Mouse (Mus musculus) heart, postnatal 14 days (tissue): ENCODE data around the gene Dnajc8. TPM values are rescaled to one million over a fixed set of nuclear protein-coding genes. Genes with fewer than 3 reads are reported as not detected.
A peak's percentile ranks its signal among the peaks of the same experiment; 100 is the strongest.

Experiments
- DNase-seq, 2 experiments: peaks; one replicate each; pipeline ENCODE4 v3.0.0; 2021 to 2022
- intact Hi-C: fragments of 180-260 bp; cut with DNase I; formaldehyde crosslinking; loops from one replicate; pipeline ENCODE4 v1.15.1; 2025
- long read RNA-seq, 2 experiments: library from polyadenylated mRNA; stranded (forward); transcript quantifications; one replicate each; pipeline ENCODE4 v2.0.0; 2021
- total RNA-seq, 2 experiments: library from RNA; stranded (reverse); gene quantifications; 2 replicates each; pipeline ENCODE4 v1.2.3; 2021

Gene Dnajc8
- total RNA-seq: 10 to 100 TPM; 50.2 to 51.7 TPM
- long read RNA-seq, experiment 1, transcript Dnajc8-202 (9 exons, 1,401 nt): major isoform, 159 of 163 reads
- long read RNA-seq, experiment 1, partial matches to known transcripts: 1 of 163 reads
- long read RNA-seq, experiment 1, other reads (novel, unspliced or antisense): 3 of 163 reads
- long read RNA-seq, experiment 2, transcript Dnajc8-202 (9 exons, 1,401 nt): major isoform, 111 of 117 reads
- long read RNA-seq, experiment 2, partial matches to known transcripts: 0 of 117 reads
- long read RNA-seq, experiment 2, other reads (novel, unspliced or antisense): 4 of 117 reads

GRCm38 (mm10) chr4:132535406-132536121 is at the start of gene Dnajc8:
Dnajc8 (plus strand) TSS chr4:132535550.
- peak; percentile 95 to 97 for DNase-seq
- intact Hi-C loops: no loop called here

GRCm38 (mm10) chr4:132488521-132488920 is 46.8 kb upstream of the Dnajc8 start:
- intact Hi-C loops: no loop called here
- no peak for DNase-seq

DNA sequence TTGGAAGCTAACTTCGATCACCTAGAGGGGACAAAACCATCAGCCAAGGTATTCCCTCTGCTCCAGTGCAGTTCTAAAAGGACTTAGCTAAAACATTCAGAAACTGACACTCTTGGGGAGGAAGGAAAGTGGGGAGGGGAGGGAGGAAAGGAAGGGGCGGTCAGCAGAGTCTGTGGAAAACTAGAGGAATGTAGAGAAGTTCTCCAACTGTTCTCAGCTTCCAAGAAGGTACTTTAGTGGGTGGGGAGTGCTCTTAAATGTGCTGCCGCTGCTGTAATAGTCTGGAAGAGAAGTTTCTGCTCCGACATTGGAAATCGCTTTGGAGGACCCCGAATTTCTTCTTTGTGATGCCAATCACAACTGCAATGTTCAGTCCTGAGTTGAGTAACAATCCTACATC is 46.4 kb upstream of the Dnajc8 start:
- DNase-seq: no peak
- intact Hi-C loops: no loop called here

- intact Hi-C loops: no loop called here
- no peak for DNase-seq
These were observed 44.9 kb upstream of the Dnajc8 start for GRCm38 (mm10) chr4:132490273-132491010.

DNA sequence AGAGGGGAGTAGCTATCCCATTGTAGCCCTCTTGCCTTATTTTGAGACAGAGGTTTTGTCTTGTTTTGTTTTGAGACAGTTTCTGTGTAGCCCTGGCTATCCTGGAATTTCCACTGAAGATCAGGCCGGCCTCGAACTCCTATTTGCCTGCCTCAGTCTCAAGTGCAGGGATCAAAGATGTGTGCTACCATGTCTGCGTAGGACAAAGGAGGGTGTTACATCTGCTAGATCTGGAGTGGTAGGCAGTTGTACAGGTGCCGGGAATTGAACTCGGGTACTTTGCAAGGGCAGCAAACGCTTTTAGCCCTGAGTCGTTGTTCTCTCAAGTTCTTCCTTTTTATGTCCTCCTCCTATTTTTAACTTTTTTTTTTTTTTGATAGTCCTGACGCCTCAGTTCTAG is 44.3 kb upstream of the Dnajc8 start:
- intact Hi-C loops: no loop called here
- DNase-seq: no peak

DNA sequence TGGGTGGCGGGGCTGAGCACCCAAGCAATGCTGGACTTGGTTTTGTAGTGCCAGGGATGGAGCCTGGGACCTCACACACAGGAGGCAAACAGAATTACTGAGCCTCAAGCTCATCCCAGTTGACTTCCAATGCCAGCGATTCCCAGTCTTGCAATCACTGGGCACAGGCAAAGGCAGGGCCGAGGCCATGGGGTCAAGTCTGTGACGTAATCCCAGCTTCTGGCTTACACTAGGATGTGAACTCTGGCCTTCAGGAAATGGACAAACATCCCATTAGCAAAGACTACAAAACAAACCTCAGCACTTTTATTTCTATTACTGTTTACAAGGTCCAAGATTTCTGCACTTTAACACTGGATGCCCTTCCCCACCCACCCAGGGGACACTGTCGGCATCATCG is 43.6 kb upstream of the Dnajc8 start:
- intact Hi-C loops: no loop called here
- no peak for DNase-seq

DNA sequence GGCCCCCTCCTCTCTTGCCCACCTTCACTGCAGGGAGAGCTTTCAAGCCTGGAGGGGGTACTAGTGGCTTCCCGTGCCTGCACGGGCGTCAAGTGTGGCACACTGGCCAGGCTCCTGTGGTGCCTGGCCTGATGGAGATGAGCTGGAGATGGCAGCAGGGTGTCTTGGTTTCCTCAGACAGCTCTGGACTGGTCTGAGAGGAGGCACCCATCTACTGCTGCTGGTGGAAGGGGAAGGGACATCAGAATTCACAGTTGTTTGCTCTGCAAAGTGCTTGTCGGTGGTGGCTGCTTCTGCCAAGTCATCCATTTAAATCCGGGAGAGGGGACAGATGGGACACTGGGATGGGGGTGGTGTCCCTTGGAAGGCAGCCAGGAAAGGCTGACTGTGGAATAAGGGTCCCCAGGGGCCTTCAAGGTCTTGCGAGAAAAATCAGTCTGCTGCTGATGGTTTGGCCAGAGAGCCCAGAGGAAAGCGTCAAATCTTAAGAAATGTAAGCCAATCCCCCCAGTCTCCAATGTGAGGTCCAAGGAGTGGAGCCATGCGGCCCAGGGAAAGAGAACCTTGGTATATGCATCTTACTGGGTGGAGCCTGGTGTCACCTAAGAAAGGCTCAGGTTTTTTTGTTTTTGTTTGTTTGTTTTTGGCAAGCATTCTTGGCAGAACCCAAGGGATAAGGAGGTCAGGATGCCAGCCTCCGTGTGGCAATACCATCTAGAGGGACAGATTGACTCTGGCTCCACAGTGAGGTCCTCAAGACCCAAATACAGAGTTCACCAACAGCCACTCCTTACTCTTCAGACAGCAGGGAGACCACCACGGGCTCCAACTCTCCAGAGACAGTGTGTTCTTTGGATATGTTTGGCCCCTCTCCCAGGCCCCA is 42.9 kb upstream of the Dnajc8 start:
- intact Hi-C loops: no loop called here
- peak; percentile 44 to 64 for DNase-seq

GRCm38 (mm10) chr4:132494271-132494918 is 41.0 kb upstream of the Dnajc8 start:
- intact Hi-C loops: no loop called here
- no peak for DNase-seq

- intact Hi-C loops: no loop called here
- DNase-seq: no peak
These were observed 33.7 kb upstream of the Dnajc8 start for GRCm38 (mm10) chr4:132501639-132502038.

DNA sequence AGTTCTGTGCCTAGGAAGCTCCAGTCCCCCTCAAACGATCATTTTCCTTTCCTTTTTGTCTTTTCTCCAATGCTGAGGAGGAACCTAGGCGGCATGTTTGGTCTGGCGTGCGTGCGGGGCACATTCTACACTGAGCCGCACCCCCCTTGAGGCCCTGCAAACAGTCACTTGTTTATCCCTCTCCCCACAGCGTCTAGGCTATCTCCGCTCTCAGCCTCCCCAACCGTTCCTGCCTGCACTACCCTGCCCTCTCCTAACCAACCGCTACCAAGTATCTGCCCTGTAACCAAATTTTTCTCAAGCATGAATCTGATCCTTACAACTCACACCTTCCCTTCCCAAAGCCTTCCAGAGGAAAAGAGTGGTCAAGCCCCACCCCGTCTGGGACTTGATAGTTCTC is 32.0 kb upstream of the Dnajc8 start:
- intact Hi-C loops: no loop called here
- no peak for DNase-seq

- intact Hi-C loops: no loop called here
- DNase-seq: no peak
These were observed 30.2 kb upstream of the Dnajc8 start for GRCm38 (mm10) chr4:132505034-132505738.

- no peak for DNase-seq
- intact Hi-C loops: no loop called here
These were observed 29.6 kb upstream of the Dnajc8 start for GRCm38 (mm10) chr4:132505800-132506199.

- no peak for DNase-seq
- intact Hi-C loops: no loop called here
These were observed 29.1 kb upstream of the Dnajc8 start for GRCm38 (mm10) chr4:132506250-132506649.

- intact Hi-C loops: no loop called here
- DNase-seq: no peak
These were observed 28.1 kb upstream of the Dnajc8 start for GRCm38 (mm10) chr4:132507210-132507609.

DNA sequence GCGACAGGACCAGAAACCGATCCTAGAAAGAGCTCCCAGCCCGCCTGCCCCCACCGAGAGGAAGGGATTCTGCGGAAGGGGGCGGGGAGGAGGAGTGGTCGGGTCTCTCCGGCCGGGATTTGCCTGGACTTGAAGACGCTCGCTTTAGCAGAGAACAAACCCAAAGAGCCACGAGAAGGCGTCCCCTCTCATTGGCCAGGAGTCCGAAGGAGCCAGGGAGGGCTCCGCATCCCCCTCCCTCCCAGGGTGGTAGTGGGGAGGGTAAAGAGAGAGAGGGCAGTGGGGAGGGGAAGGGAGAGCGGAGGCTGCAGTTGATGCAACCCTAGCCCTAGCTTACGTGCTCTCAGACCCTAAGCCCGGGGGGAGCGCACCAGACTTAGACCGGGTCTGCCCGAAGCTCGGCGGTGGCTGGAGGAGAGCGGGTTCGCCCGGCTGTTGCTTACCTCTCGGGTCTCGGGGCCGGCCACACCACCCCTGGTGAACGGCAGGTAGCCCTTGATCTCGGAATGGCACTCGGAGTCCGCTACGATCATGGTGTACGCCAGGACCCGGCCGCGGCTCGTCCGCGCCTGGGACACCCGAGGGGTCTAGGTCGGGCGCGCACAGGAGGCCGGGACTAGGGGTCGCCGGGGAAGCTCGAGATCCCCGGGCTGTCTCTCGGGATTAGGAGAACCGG is 25.6 kb upstream of the Dnajc8 start:
- intact Hi-C loops: loop anchor here (2.0 to 10.0 kb wide), 5 partner anchors 47 to 295 kb away; partner anchors contain the start of genes Med18, Phactr4 and Ythdf2

DNA sequence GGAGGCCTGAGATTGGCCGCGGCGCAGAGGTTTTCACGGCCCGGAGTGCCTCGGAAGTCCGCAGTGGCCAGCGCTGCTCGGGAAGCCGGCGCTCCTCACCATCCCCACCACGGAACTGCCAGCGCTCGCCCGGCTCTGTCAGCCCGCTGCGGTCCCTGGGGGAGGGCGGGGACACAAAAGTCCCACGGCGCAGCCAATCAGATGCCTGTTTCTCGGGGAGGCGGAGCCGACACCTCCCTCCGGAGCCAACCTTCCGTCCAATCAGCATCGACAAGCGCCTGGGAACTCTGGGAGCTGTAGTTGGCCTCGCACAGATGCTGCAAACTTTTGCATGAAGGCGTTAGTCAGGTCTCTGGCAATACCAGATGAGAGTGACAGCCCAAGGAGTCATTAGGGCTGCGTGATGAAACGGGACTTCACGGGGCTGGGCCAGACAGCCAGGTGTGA is 25.0 kb upstream of the Dnajc8 start, which contains the start of gene Sesn2:
Gene Sesn2, minus strand, starts transcription at position 150 of the 447 bp plus-strand sequence.
- intact Hi-C loops: loop anchor here (5.0 to 10.0 kb wide), 4 partner anchors 88 to 296 kb away; partner anchors contain the start of genes Phactr4 and Ythdf2
- DNase-seq: peak; percentile 97 to 98

More for the DNA sequence above, 25.6 kb upstream of the Dnajc8 start:
- peak; percentile 77 to 81 for DNase-seq

DNA sequence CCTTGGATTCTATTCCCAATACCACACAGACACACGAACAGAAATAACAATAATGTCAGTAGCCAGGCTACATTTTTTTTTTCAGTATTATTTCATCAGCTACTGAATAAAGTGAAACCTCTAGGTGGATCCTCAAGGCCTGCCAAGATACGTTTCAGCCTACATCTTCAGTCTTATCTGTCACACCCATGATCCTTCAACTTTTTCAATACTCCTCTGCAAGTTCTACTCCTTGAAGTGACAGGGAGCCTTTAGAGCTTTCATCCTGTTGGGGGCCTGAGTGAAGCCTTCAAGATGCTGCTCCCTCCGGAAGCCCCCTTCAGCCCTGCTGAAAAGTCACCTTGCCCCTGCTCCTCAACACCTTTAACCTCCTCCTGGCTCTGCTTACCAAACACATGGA is 23.3 kb upstream of the Dnajc8 start:
- intact Hi-C loops: loop anchor here (5.0 to 10.0 kb wide), 4 partner anchors 90 to 297 kb away; partner anchors contain the start of genes Phactr4 and Ythdf2
- no peak for DNase-seq
